Mouse (Mus musculus) subcutaneous adipose tissue, adult 2 months (tissue): ENCODE results near the gene Moxd1. TPM values are rescaled to one million over a fixed set of nuclear protein-coding genes. Genes with fewer than 3 reads are reported as not detected.

ENCODE experiments used
- polyA plus RNA-seq: library from polyadenylated mRNA; depleted of rRNA; stranded (reverse); fragments of >200 nt; gene quantifications from 2 replicates; pipeline ENCODE4 v1.2.3, GENCODE M21; 2012; ENCODE audit warnings: low replicate concordance; rRNA removed

Moxd1 gene
- polyA plus RNA-seq: 0.85 and 7.1 TPM in 2 replicates

GRCm38 (mm10) chr10:24223449-24224143 lies at the start of gene Moxd1:
Gene Moxd1 (plus strand): TSS chr10:24223517.

Other genes starting within 250 kb of the Moxd1 start
- gene Taar6, start 237.9 kb upstream of the Moxd1 start, polyA plus RNA-seq: not detected in 2 replicates
- not detected in 2 replicates for gene Taar7a, start 230.0 kb upstream of the Moxd1 start, polyA plus RNA-seq
- not detected in 2 replicates for gene Taar7b, start 223.6 kb upstream of the Moxd1 start, polyA plus RNA-seq
- gene Taar7d, start 196.3 kb upstream of the Moxd1 start, polyA plus RNA-seq: not detected in 2 replicates
- gene Taar7e, start 185.9 kb upstream of the Moxd1 start, polyA plus RNA-seq: not detected in 2 replicates
- gene Taar7f, start 174.0 kb upstream of the Moxd1 start, polyA plus RNA-seq: not detected in 2 replicates
- not detected in 2 replicates for gene Taar8a, start 147.0 kb upstream of the Moxd1 start, polyA plus RNA-seq
- not detected in 2 replicates for gene Taar8b, start 131.2 kb upstream of the Moxd1 start, polyA plus RNA-seq
- gene Taar8c, start 121.6 kb upstream of the Moxd1 start, polyA plus RNA-seq: not detected in 2 replicates
- not detected in 2 replicates for gene Taar9, start 114.0 kb upstream of the Moxd1 start, polyA plus RNA-seq
- 63.4 and 63.9 TPM in 2 replicates for gene Stx7, start 74.2 kb upstream of the Moxd1 start, polyA plus RNA-seq